Comparison of ENCODE assay signal across 20 mouse cellular contexts in the genomic region with DNA sequence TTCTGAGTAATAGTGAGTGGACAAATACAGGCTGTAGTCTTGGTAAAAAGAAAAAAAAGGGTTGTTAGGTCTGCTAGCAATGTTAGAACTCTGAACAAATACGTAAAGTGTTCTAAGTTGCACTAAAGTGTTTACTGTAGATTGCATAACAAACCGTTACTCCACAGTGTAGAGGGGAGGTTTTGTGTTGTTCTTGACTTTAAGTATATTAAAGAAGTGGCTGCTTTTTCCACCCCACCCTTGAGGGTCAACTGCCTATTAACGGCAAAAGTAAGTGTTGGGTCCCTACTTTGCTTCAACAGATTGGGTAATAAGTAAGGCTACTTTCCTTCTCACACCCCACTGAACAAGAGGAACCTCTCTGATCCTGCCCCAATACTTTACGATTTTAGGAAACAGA.
"Had no signal": no experiment of that assay in that cellular context is flagged by ENCODE, and none has a peak within 500 bp of the region (broad histone marks: within the 10 kb centered on the region; RNA-seq: fewer than 3 reads in every experiment).

No protein-coding gene starts in this region.

- H3K9ac ChIP-seq: limb, embryonic 13.5 days; liver, embryonic 12.5 days; liver, embryonic 15.5 days; midbrain, embryonic 13.5 days; neural tube, embryonic 13.5 days had no signal

- ATAC-seq: inflammation-experienced regulatory T-cells, adult 6 months; intestine, embryonic 16.5 days; liver, embryonic 12.5 days; midbrain, embryonic 13.5 days; midbrain, embryonic 16.5 days had no signal

- DNase-seq: kidney, adult 18-20 months; kidney, postnatal 25 days; layer of hippocampus, adult 9-11 months; liver; thymus, adult 18-20 months; thymus, postnatal 36 days had no signal

- H3K9me3 ChIP-seq: limb, embryonic 10.5 days; limb, embryonic 13.5 days; liver, embryonic 12.5 days; liver, embryonic 15.5 days; midbrain, embryonic 10.5 days; midbrain, embryonic 13.5 days; neural tube, embryonic 13.5 days had no signal

- H3K27me3 ChIP-seq: limb, embryonic 13.5 days; liver, embryonic 12.5 days; liver, embryonic 15.5 days; midbrain, embryonic 13.5 days; neural tube, embryonic 13.5 days had no signal

- H3K27ac ChIP-seq: kidney, postnatal 0 days; layer of hippocampus, adult 2 months; limb, embryonic 10.5 days; limb, embryonic 13.5 days; liver, embryonic 12.5 days; liver, embryonic 15.5 days; macrophage; midbrain, embryonic 10.5 days; midbrain, embryonic 13.5 days; neural tube, embryonic 13.5 days had no signal

- H3K36me3 ChIP-seq: limb, embryonic 10.5 days; limb, embryonic 13.5 days; liver, embryonic 12.5 days; liver, embryonic 15.5 days; midbrain, embryonic 10.5 days; midbrain, embryonic 13.5 days; neural tube, embryonic 13.5 days had no signal

- H3K4me3 ChIP-seq: layer of hippocampus, adult 2 months; limb, embryonic 10.5 days; limb, embryonic 13.5 days; liver, embryonic 12.5 days; liver, embryonic 15.5 days; midbrain, embryonic 10.5 days; midbrain, embryonic 13.5 days; myocyte; neural tube, embryonic 13.5 days had no signal

- H3K4me2 ChIP-seq: limb, embryonic 13.5 days; liver, embryonic 12.5 days; liver, embryonic 15.5 days; midbrain, embryonic 13.5 days; neural tube, embryonic 13.5 days had no signal

- H3K4me1 ChIP-seq: limb, embryonic 10.5 days; limb, embryonic 13.5 days; liver, embryonic 12.5 days; liver, embryonic 15.5 days had no signal
